Mouse (Mus musculus) E14TG2a.4 (cell line): Measurements from ENCODE around the gene Hapln4.

ENCODE experiments used
- H3K27me3 ChIP-seq: 2 replicates; pipeline ENCODE4 v1.6.1; 2014; ENCODE audit warnings: low read length, control low read depth; ENCODE audit not compliant: insufficient read depth
- H3K36me3 ChIP-seq: 2 replicates; pipeline ENCODE4 v1.6.1; 2014; ENCODE audit warnings: low read length, control low read depth; ENCODE audit not compliant: insufficient read depth
- H3K4me1 ChIP-seq: replicated peaks from 2 replicates; pipeline ENCODE4 v1.6.1; 2014; ENCODE audit warnings: low read depth, low read length, control low read depth
- H3K4me3 ChIP-seq: replicated peaks from 2 replicates; pipeline ENCODE4 v1.5.1; 2014; ENCODE audit warnings: mild to moderate bottlenecking, low read length
- H3K9me3 ChIP-seq: 2 replicates; pipeline ENCODE4 v1.6.1; 2014; ENCODE audit warnings: low read length, control low read depth
- CTCF ChIP-seq: conservative IDR thresholded peaks from 2 replicates; pipeline ENCODE4 v1.5.1; 2014; ENCODE audit warnings: low read length
- NANOG ChIP-seq: IDR thresholded peaks from 2 replicates; pipeline ENCODE4 v1.6.1; 2014; ENCODE audit warnings: borderline replicate concordance, low read length, mixed read lengths
- POU5F1 ChIP-seq: IDR thresholded peaks from 2 replicates; pipeline ENCODE4 v1.6.1; 2014; ENCODE audit warnings: low read length, borderline replicate concordance

Gene Hapln4

DNA sequence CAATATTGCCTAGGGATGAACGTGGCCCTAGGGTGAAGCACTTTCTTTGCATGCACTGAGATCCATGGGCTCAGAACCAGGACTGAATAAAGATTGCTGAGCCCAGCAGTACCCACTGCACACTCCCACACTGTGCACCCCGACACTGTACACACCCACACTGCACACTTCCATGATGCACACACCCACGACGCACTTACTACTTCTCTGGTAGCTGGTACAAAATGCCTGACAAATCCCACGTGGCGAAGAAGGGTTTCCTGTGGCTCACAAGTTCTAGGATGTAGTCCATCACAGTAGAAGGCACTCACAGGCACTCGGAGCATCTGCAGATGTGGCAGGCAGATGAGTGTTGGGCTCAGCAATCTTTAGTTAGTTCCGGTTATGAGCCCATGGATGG lies 41.7 kb downstream of the Hapln4 start:
- Histone ChIP-seq H3K4me1 (peaks cover 29% of the 10 kb centered on the region), H3K4me3 (no peak overlapping the region), H3K27me3 (peaks cover 10% of the 10 kb centered on the region), H3K36me3 (no peaks in the 10 kb centered on the region), H3K9me3 (no peaks in the 10 kb centered on the region)
- TF ChIP-seq CTCF, result no peak
- TF ChIP-seq NANOG, result no peak
- no peak for TF ChIP-seq POU5F1

DNA sequence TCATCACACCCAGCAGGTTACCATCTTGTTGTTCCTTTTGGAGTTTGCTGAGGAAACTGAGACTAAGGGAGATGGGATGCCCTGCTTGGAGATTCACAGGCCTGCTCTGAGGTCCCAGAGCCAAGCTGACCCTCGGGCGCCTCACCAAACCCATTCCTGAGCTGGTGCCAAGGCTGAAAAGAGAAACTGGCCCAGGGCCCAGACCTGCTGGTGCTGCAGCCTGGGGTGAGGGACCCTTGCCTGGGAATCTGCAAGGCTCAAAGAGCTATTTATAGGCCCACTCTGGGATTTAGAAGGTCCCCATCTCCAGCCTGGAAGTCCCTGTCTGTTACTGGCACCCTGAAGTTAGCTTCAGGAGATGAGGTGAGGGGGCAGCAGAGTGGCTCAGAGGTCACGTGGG lies 45.2 kb downstream of the Hapln4 start:
- Histone ChIP-seq H3K36me3 (peaks cover 13% of the 10 kb centered on the region), H3K9me3 (no peaks in the 10 kb centered on the region), H3K4me3 (no peak overlapping the region), H3K4me1 (peaks cover 46% of the 10 kb centered on the region), H3K27me3 (peaks cover 5% of the 10 kb centered on the region; the same call in 1 of the 2 replicates)
- TF ChIP-seq NANOG, result no peak
- TF ChIP-seq POU5F1, result no peak
- TF ChIP-seq CTCF, result no peak

DNA sequence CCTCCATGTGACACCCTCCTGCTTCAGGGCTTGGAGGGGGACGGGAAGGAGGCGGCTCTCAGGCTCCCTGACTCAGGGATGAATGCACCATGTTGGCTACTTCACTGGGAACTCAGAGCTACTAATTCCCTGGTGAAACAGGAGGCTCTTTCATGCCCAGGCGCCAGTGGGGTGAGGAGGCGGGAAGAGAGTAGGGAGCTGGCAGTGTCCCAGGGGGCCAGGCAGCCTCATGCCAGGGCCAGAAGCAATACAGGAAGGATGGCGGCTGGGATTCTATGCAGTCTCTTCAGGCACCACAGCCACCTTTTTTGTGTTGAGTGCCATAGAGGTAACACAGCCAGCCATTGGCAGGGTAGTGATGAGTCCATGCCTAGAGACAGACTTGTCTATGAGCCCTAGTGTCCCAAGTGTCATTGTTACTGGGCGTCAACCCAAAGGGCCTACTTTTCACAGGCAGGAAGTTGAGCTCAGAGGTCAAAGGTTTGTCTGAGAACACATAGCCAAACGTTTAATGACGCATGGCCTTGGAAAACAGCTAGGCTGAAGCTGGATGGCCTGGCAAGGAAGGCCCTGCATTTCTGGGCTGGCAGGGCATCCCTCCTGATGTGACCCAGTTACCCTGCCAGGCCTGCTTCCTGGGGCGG lies 46.2 kb downstream of the Hapln4 start:
- H3K4me1 ChIP-seq, result peaks cover 55% of the 10 kb centered on the region
- H3K36me3 ChIP-seq, result peaks cover 23% of the 10 kb centered on the region
- H3K4me3 ChIP-seq, result peak overlapping the region; percentile 97
- H3K9me3 ChIP-seq, result no peaks in the 10 kb centered on the region
- TF ChIP-seq CTCF (no peak), POU5F1 (no peak), NANOG (no peak)
- peaks cover 5% of the 10 kb centered on the region; the same call in 1 of the 2 replicates for H3K27me3 ChIP-seq

DNA sequence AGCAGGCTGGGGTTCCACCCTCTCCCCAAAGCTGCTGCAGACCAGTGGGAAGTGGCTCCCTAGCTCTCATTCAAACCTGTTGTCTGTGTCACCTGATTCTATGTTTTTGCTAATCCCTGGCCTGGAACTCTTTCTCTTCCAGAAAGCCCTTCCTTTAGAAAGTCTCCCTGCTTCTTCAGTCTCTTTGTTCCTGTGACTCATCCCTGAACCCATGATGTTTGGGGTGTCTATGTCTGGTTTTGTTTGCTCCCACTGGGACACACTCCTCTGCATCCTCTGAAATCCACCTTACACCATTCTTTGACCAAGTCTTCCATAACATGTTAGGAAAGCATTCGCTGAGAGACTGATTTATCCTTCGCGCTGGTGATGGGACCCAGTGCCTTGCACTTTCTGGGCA lies 46.8 kb downstream of the Hapln4 start:
- H3K9me3 ChIP-seq, result no peaks in the 10 kb centered on the region
- H3K36me3 ChIP-seq, result peaks cover 29% of the 10 kb centered on the region
- peaks cover 2% of the 10 kb centered on the region; the same call in 1 of the 2 replicates for H3K27me3 ChIP-seq
- peaks cover 61% of the 10 kb centered on the region for H3K4me1 ChIP-seq
- no peak for TF ChIP-seq NANOG
- no peak for TF ChIP-seq POU5F1
- no peak for TF ChIP-seq CTCF
- H3K4me3 ChIP-seq, result peak overlapping the region; percentile 97

DNA sequence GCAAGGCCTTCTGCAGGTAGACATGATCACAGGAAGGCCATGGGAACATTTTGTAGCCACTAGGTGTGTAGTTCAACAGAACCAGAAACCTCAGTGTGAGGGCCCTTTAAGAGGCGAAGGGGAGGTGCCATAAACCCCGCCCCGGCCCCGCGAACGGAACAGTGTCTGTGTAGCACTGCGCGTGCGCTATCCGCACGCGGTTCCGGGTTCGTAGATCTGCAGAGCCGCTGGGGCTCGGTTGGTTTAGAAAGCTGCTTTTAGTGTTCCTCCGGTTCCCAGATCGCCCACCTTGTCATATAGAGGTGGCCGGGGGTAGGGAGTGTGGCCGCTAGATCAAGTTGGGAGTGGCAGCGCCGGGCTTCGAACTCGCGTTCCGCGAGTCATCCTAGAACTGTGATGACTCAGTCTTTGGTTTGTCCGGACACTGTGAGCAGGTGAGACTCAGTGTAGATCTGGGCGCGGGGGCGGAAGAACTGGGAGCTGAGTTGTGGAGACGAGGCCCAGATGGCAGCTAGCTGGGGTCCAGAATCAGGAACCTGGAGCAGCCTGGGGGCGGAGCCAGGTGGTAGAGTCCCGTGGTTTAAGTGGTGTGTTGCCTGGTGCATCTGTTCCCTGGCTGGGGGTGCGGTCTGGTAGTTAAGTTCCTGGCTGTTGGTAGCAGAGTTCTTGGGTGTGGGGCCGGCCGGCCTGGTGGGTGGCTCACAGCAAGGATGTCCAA lies 48.1 kb downstream of the Hapln4 start, which contains the start of gene Nr2c2ap:
Nr2c2ap (plus strand) TSS at position 168 of the 718 bp plus-strand sequence.
- Histone ChIP-seq H3K27me3 (no peaks in the 10 kb centered on the region), H3K36me3 (peaks cover 42% of the 10 kb centered on the region)
- TF ChIP-seq NANOG (no peak), CTCF (no peak), POU5F1 (no peak)

DNA sequence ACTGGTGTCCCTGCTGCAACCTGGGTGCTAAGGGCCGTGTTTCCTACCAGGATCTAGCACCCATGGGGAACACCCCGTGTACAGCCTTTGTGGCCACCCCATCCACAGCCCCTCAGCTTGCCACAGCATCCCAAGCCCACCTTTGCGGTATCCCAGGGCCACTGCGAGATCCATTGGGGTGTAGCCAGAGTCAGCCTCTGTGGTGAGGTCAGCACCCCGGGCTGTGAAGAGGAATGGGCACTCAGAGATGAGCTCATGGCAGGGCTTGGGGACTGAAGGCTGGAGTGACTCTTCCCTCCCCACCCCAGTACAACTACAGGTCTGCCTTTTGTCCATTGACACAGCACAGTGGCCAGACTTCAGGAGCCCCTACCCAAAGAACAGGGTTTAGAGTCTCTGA lies 50.8 kb downstream of the Hapln4 start:
- TF ChIP-seq CTCF (no peak), POU5F1 (no peak), NANOG (no peak)
- H3K4me3 ChIP-seq, result no peak overlapping the region
- no peaks in the 10 kb centered on the region for H3K9me3 ChIP-seq
- H3K4me1 ChIP-seq, result peaks cover 76% of the 10 kb centered on the region
- H3K36me3 ChIP-seq, result peaks cover 50% of the 10 kb centered on the region
- H3K27me3 ChIP-seq, result no peaks in the 10 kb centered on the region

More for the DNA sequence above, 48.1 kb downstream of the Hapln4 start, which contains the start of gene Nr2c2ap:
- Histone ChIP-seq H3K9me3 (no peaks in the 10 kb centered on the region), H3K4me3 (peak within 1 kb of the TSS; percentile 97), H3K4me1 (peaks cover 71% of the 10 kb centered on the region)

DNA sequence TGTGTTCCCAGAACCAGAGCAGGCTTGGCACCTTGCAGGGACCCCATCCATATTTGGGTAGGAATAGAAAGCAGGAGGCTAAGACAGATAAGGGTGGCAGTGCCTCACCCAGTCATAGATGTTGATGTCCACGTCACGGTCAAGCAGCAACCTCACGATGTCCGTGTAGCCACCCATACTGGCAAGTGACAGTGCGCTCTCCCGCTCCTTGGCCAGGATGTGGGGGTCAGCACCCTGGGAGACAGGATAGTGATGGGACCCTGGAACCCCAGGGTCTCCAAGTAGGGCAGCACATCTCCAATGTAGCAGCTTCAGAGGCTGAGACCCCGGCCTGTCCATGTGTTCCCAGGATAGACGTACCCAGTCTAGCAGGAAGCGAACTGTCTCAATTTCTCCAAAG lies 51.7 kb downstream of the Hapln4 start:
- Histone ChIP-seq H3K36me3 (peaks cover 50% of the 10 kb centered on the region), H3K9me3 (no peaks in the 10 kb centered on the region), H3K4me1 (peaks cover 68% of the 10 kb centered on the region), H3K4me3 (no peak overlapping the region), H3K27me3 (no peaks in the 10 kb centered on the region)
- TF ChIP-seq POU5F1 (no peak), NANOG (no peak), CTCF (no peak)

DNA sequence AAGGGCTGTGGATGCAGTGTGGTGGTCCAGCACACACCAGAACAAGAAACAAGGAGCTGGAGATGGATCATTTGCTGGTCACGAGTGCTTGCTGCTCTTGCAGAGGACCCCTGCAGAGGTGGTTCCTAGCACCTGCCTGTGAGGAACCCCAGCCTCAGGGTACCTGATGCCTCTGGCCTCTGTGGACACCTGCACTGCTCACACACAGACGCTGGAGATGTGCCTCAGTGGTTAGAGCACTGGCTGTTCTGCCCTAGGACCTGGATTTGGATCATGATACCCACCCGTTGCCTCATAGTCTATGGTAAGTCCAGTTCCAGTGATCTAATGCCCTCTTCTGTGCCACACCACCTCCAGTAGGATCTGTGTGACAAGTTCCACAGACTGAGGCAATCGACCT lies 53.3 kb downstream of the Hapln4 start:
- TF ChIP-seq POU5F1 (no peak), NANOG (no peak), CTCF (no peak)
- Histone ChIP-seq H3K9me3 (no peaks in the 10 kb centered on the region), H3K27me3 (no peaks in the 10 kb centered on the region), H3K36me3 (peaks cover 50% of the 10 kb centered on the region), H3K4me1 (peaks cover 68% of the 10 kb centered on the region), H3K4me3 (no peak overlapping the region)

DNA sequence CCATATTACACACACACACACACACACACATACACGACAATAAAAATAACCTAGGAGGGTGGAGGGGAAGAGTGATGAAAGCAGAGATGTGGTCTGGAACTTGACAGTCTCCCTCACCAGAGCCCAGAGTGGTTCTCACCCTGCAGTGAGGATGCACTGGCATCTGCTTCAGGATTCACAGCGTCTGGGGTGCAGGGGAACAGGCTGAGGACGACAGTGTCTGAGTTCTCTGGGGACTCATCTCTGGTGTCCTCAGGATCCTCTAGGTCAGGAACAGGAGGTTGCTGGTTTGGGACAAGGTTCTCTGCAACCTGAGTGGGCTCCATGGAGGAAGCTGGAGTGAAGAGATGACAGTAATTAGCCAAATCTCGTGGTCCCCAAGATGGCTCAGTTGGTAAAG lies 54.6 kb downstream of the Hapln4 start:
- H3K9me3 ChIP-seq, result no peaks in the 10 kb centered on the region
- H3K4me1 ChIP-seq, result peaks cover 60% of the 10 kb centered on the region
- peak overlapping the region; percentile 95 for H3K4me3 ChIP-seq
- TF ChIP-seq NANOG, result no peak
- no peak for TF ChIP-seq POU5F1
- no peak for TF ChIP-seq CTCF
- H3K36me3 ChIP-seq, result peaks cover 55% of the 10 kb centered on the region
- no peaks in the 10 kb centered on the region for H3K27me3 ChIP-seq
